22 mouse cellular contexts compared by ENCODE assay signal in genomic region chr17:36993770-36994325, GRCm38 (mm10). TPM values are rescaled to one million over a fixed set of nuclear protein-coding genes. Genes with fewer than 3 reads are reported as not detected.
DNase-seq lines count a peak whose midpoint lies in the region; ATAC-seq and TF ChIP-seq lines count a peak whose summit lies in the region.
"Had no signal": no experiment of that assay in that cellular context is flagged by ENCODE, and none has a peak within 500 bp of the region (broad histone marks: within the 10 kb centered on the region; RNA-seq: fewer than 3 reads in every experiment).

No protein-coding gene starts in this region.

- no peak for TF ChIP-seq POLR2A in ES-Bruce4 (IDR thresholded peaks at IDR 0.05; ENCODE audit: insufficient read depth, low read length)
- no peak for TF ChIP-seq POLR2A in cerebellum, adult 2 months (IDR thresholded peaks at IDR 0.05; ENCODE audit: borderline replicate concordance, insufficient read depth, low read length)

- no peaks in the 10 kb centered on the region for H3K27me3 ChIP-seq in ES-Bruce4 (ENCODE audit: control insufficient read depth, insufficient read depth, low read length, poor library complexity, severe bottlenecking)
- no peaks in the 10 kb centered on the region for H3K27me3 ChIP-seq in cerebellum, adult 2 months (ENCODE audit: control insufficient read depth, insufficient read depth, low read length)

- peaks cover 4% of the 10 kb centered on the region for H3K4me1 ChIP-seq in ES-Bruce4 (ENCODE audit: control insufficient read depth, insufficient read depth, low read length)
- no peaks in the 10 kb centered on the region for H3K4me1 ChIP-seq in cerebellum, adult 2 months (ENCODE audit: control insufficient read depth, insufficient read depth, low read length)
- H3K4me1 ChIP-seq: forebrain, embryonic 15.5 days; hindbrain, embryonic 15.5 days had no signal

- H3K9me3 ChIP-seq in ES-Bruce4 (replicated peaks; ENCODE audit: control insufficient read depth, insufficient read depth, low read length, poor library complexity, severe bottlenecking), result no peaks in the 10 kb centered on the region
- H3K9me3 ChIP-seq: embryonic facial prominence, embryonic 12.5 days; forebrain, embryonic 15.5 days; heart, embryonic 13.5 days; hindbrain, embryonic 15.5 days had no signal

- ATAC-seq in megakaryocyte, adult 5-6 weeks (ENCODE audit: poor library complexity, severe bottlenecking), result peak; percentile 38; the same call in 1 of the 2 replicates
- ATAC-seq: forebrain, embryonic 15.5 days; intestine, embryonic 16.5 days had no signal

- TF ChIP-seq EP300 in ES-Bruce4 (IDR thresholded peaks at IDR 0.05; ENCODE audit: insufficient read depth, low read depth, low read length), result no peak

- peak overlapping the region; percentile 65 for H3K9ac ChIP-seq in ES-Bruce4 (ENCODE audit: low read depth, poor library complexity, severe bottlenecking)
- H3K9ac ChIP-seq: embryonic facial prominence, embryonic 12.5 days; forebrain, embryonic 15.5 days; heart, embryonic 13.5 days; hindbrain, embryonic 15.5 days had no signal

- peak overlapping the region; percentile 100 for H3K27ac ChIP-seq in ES-Bruce4 (ENCODE audit: insufficient read depth, low read length)
- H3K27ac ChIP-seq in cerebellum, adult 2 months (ENCODE audit: insufficient read depth, low read length), result no peak overlapping the region
- H3K27ac ChIP-seq: embryonic facial prominence, embryonic 12.5 days; forebrain, embryonic 15.5 days; heart, embryonic 13.5 days; hindbrain, embryonic 15.5 days had no signal

- 93% methylated on average over 4 of the region's 4 CpGs for WGBS in cerebellum, adult 2 months

- no peak overlapping the region for H3K4me3 ChIP-seq in ES-Bruce4 (ENCODE audit: low read depth, low read length)
- H3K4me3 ChIP-seq in cerebellum, adult 2 months (replicated peaks; ENCODE audit: insufficient read depth, low read depth, low read length), result no peak overlapping the region
- H3K4me3 ChIP-seq: embryonic facial prominence, embryonic 12.5 days; forebrain, embryonic 15.5 days; heart, embryonic 13.5 days; hindbrain, embryonic 15.5 days had no signal

- TF ChIP-seq CTCF in ES-Bruce4 (IDR thresholded peaks at IDR 0.05; ENCODE audit: low read depth, low read length), result no peak
- no peak for TF ChIP-seq CTCF in cerebellum, adult 2 months (IDR thresholded peaks at IDR 0.05; ENCODE audit: borderline replicate concordance, insufficient read depth, low read depth, low read length)

- DNase-seq in A20 (ENCODE audit: low read depth, low spot score) (peak; percentile 90), R1 (ENCODE audit: low read depth, low spot score) (peak; percentile 92)
- no peak for DNase-seq in right cerebral cortex, adult 18-20 months
- DNase-seq in heart, adult 18-20 months, result no peak
- DNase-seq in cerebellum, adult 2 months, result no peak
- DNase-seq: adrenal gland, adult 2 months; adrenal gland, postnatal 25 days; cerebellum, adult 8-10 months; cerebellum, postnatal 14 days; gastrocnemius, postnatal 10 days; heart, postnatal 36 days had no signal

- no peaks in the 10 kb centered on the region for H3K36me3 ChIP-seq in ES-Bruce4 (ENCODE audit: control insufficient read depth, insufficient read depth, low read length, poor library complexity, severe bottlenecking)
- H3K36me3 ChIP-seq: embryonic facial prominence, embryonic 12.5 days; forebrain, embryonic 15.5 days; heart, embryonic 13.5 days; hindbrain, embryonic 15.5 days had no signal

RNA-seq across cellular contexts. Expression of gene H2-M5, which starts 4.5 kb away (rescaled TPM):
- 12.6 and 13.2 TPM in 2 replicates for polyA plus RNA-seq in ES-Bruce4 (2011; ENCODE audit: insufficient read depth, insufficient read length, low read depth, missing spikeins)
- 0.23 TPM in 1 of 2 replicates, not detected in the other for total RNA-seq in megakaryocyte, adult 5-6 weeks (2015)
- total RNA-seq in megakaryocyte, adult 5-6 weeks (2017), result not detected in 2 replicates
- not detected for total RNA-seq in heart, adult 18-20 months (2021)
- 0.55 and 0.77 TPM in 2 replicates for polyA plus RNA-seq in cerebellum, adult 2 months (2012; rRNA removed)
- total RNA-seq: adrenal gland, adult 2 months; adrenal gland, postnatal 25 days; heart, postnatal 36 days had no signal
- polyA plus RNA-seq: adrenal gland, adult 2 months; heart, postnatal 0 days had no signal

RNA-seq across cellular contexts. Expression of gene Zfp57, which starts 7.1 kb away (rescaled TPM):
- 223 and 254 TPM in 2 replicates for polyA plus RNA-seq in ES-Bruce4 (2011; ENCODE audit: insufficient read depth, insufficient read length, low read depth, missing spikeins)
- total RNA-seq in megakaryocyte, adult 5-6 weeks (2015), result not detected in 2 replicates
- total RNA-seq in megakaryocyte, adult 5-6 weeks (2017), result not detected in 2 replicates
- total RNA-seq in heart, adult 18-20 months (2021), result 1 to 10 TPM; 1.7 to 2.0 TPM
- polyA plus RNA-seq in cerebellum, adult 2 months (2012; rRNA removed), result 10.3 and 12.0 TPM in 2 replicates

RNA-seq across cellular contexts. Expression of gene 2410137M14Rik, which starts 12.8 kb away (rescaled TPM):
- 2.9 and 4.7 TPM in 2 replicates for polyA plus RNA-seq in ES-Bruce4 (2011; ENCODE audit: insufficient read depth, insufficient read length, low read depth, missing spikeins)
- total RNA-seq in megakaryocyte, adult 5-6 weeks (2015), result not detected in 2 replicates
- total RNA-seq in megakaryocyte, adult 5-6 weeks (2017), result not detected in 2 replicates
- total RNA-seq in heart, adult 18-20 months (2021), result 1 to 10 TPM in 1 of 2 experiments, under 1 TPM in 1; 0.90 to 1.0 TPM
- polyA plus RNA-seq in cerebellum, adult 2 months (2012; rRNA removed), result 0.29 TPM in 1 of 2 replicates, not detected in the other
- total RNA-seq: adrenal gland, adult 2 months; adrenal gland, postnatal 25 days; gastrocnemius, postnatal 10 days; gastrocnemius, postnatal 4 days; heart, postnatal 36 days had no signal
- polyA plus RNA-seq: adrenal gland, adult 2 months; embryonic facial prominence, embryonic 12.5 days; forebrain, embryonic 11.5 days; forebrain, embryonic 15.5 days; heart, embryonic 13.5 days; hindbrain, embryonic 11.5 days; intestine, embryonic 16.5 days had no signal

RNA-seq across cellular contexts. Expression of gene Mog, which starts 29.4 kb away (rescaled TPM):
- polyA plus RNA-seq in ES-Bruce4 (2011; ENCODE audit: insufficient read depth, insufficient read length, low read depth, missing spikeins), result not detected in 2 replicates
- total RNA-seq in megakaryocyte, adult 5-6 weeks (2015), result not detected in 2 replicates
- not detected in 2 replicates for total RNA-seq in megakaryocyte, adult 5-6 weeks (2017)
- not detected for total RNA-seq in heart, adult 18-20 months (2021)
- 145 and 178 TPM in 2 replicates for polyA plus RNA-seq in cerebellum, adult 2 months (2012; rRNA removed)
- total RNA-seq: adrenal gland, adult 2 months; adrenal gland, postnatal 25 days; gastrocnemius, postnatal 10 days; gastrocnemius, postnatal 4 days; heart, postnatal 36 days had no signal
- polyA plus RNA-seq: adrenal gland, adult 2 months; heart, embryonic 13.5 days; heart, postnatal 0 days; intestine, embryonic 16.5 days had no signal

RNA-seq across cellular contexts. Expression of gene Znrd1as, which starts 35.5 kb away (rescaled TPM):
- 29.6 and 30.5 TPM in 2 replicates for polyA plus RNA-seq in ES-Bruce4 (2011; ENCODE audit: insufficient read depth, insufficient read length, low read depth, missing spikeins)
- total RNA-seq in megakaryocyte, adult 5-6 weeks (2015), result 2.2 and 4.3 TPM in 2 replicates
- 5.7 and 6.5 TPM in 2 replicates for total RNA-seq in megakaryocyte, adult 5-6 weeks (2017)
- 10 to 100 TPM; 15.1 to 16.2 TPM for total RNA-seq in heart, adult 18-20 months (2021)
- 6.7 and 7.8 TPM in 2 replicates for polyA plus RNA-seq in cerebellum, adult 2 months (2012; rRNA removed)

Comparison
In these comparisons a context has a peak if more than half of its experiments do, and no peak if none do; other contexts are left out.
1. DNase-seq: peak in A20 (single experiment) and R1 (single experiment); none in right cerebral cortex, adult 18-20 months (single experiment), heart, adult 18-20 months (0 of 2) and cerebellum, adult 2 months (0 of 2).